ENCODE assay signal across 8 mouse cellular contexts in genomic region chr2:174344003-174344655, GRCm38 (mm10). TPM values are rescaled to one million over a fixed set of nuclear protein-coding genes. Genes with fewer than 3 reads are reported as not detected.
DNase-seq lines count a peak whose midpoint lies in the region; ATAC-seq and TF ChIP-seq lines count a peak whose summit lies in the region.

No protein-coding gene starts in this region.

- H3K27me3 ChIP-seq in forebrain, postnatal 0 days (ENCODE audit: insufficient read depth, low read length) = no peaks in the 10 kb centered on the region
- no peaks in the 10 kb centered on the region for H3K27me3 ChIP-seq in liver, embryonic 16.5 days (ENCODE audit: control insufficient read depth, insufficient read depth, low read depth, low read length)
- H3K27me3 ChIP-seq in neural tube, embryonic 13.5 days = no peaks in the 10 kb centered on the region

- WGBS in forebrain, postnatal 0 days = 6% methylated on average over 3 of the region's 3 CpGs
- 15% methylated on average over 3 of the region's 3 CpGs for WGBS in liver, embryonic 16.5 days (ENCODE audit: insufficient replicate concordance)
- WGBS in neural tube, embryonic 13.5 days = 21% methylated on average over 3 of the region's 3 CpGs

- intact Hi-C loops in heart, postnatal 25 days (cut with DNase I) = loop anchor here (2.0 kb wide), 1 partner anchor 13 kb away; no protein-coding TSS in a partner anchor

- peaks cover 29% of the 10 kb centered on the region for H3K36me3 ChIP-seq in forebrain, postnatal 0 days (ENCODE audit: insufficient read depth)
- peaks cover 25% of the 10 kb centered on the region for H3K36me3 ChIP-seq in liver, embryonic 16.5 days (ENCODE audit: control insufficient read depth, insufficient read depth)
- H3K36me3 ChIP-seq in neural tube, embryonic 13.5 days = peaks cover 43% of the 10 kb centered on the region

- H3K4me1 ChIP-seq in forebrain, postnatal 0 days (ENCODE audit: insufficient read depth) = 0 out of 2 replicates have a peak, but pooled peaks cover 5% of the 10 kb centered on the region
- H3K4me1 ChIP-seq in liver, embryonic 16.5 days (ENCODE audit: control insufficient read depth, low read depth, low read length) = peaks cover 20% of the 10 kb centered on the region
- H3K4me1 ChIP-seq in neural tube, embryonic 13.5 days (replicated peaks) = peaks cover 60% of the 10 kb centered on the region

- no peak overlapping the region for H3K9ac ChIP-seq in forebrain, postnatal 0 days
- no peak overlapping the region for H3K9ac ChIP-seq in liver, embryonic 16.5 days (ENCODE audit: low read depth, low read length)
- no peak overlapping the region for H3K9ac ChIP-seq in neural tube, embryonic 13.5 days

- no peak overlapping the region for H3K27ac ChIP-seq in forebrain, postnatal 0 days (ENCODE audit: low read depth, low read length)
- H3K27ac ChIP-seq in liver, embryonic 16.5 days (ENCODE audit: low read length) = peak overlapping the region; percentile 0
- H3K27ac ChIP-seq in neural tube, embryonic 13.5 days (replicated peaks) = peak overlapping the region; percentile 79

- no peak for TF ChIP-seq CTCF in forebrain, postnatal 0 days (IDR thresholded peaks at IDR 0.05; ENCODE audit: low read depth)

- no peaks in the 10 kb centered on the region for H3K9me3 ChIP-seq in forebrain, postnatal 0 days (ENCODE audit: low read length)
- no peaks in the 10 kb centered on the region for H3K9me3 ChIP-seq in liver, embryonic 16.5 days (replicated peaks; ENCODE audit: control insufficient read depth, low read length)
- no peaks in the 10 kb centered on the region for H3K9me3 ChIP-seq in neural tube, embryonic 13.5 days

- H3K4me3 ChIP-seq in forebrain, postnatal 0 days (ENCODE audit: low read depth, low read length) = no peak overlapping the region
- no peak overlapping the region for H3K4me3 ChIP-seq in liver, embryonic 16.5 days (ENCODE audit: low read depth, low read length)
- no peak overlapping the region for H3K4me3 ChIP-seq in neural tube, embryonic 13.5 days

- H3K4me2 ChIP-seq in forebrain, postnatal 0 days (ENCODE audit: low read depth) = no peak overlapping the region
- H3K4me2 ChIP-seq in liver, embryonic 16.5 days (ENCODE audit: low read depth, low read length) = no peak overlapping the region
- peak overlapping the region; percentile 33 for H3K4me2 ChIP-seq in neural tube, embryonic 13.5 days

- peak; percentile 61; the same call in 1 of the 2 replicates for ATAC-seq in cerebellum, adult (ENCODE audit: insufficient number of reproducible peaks, low FRiP score, low TSS enrichment)
- peak; percentile 87 for ATAC-seq in forebrain, postnatal 0 days
- ATAC-seq in liver, embryonic 16.5 days (ENCODE audit: low read depth) = peak; percentile 60
- peak; percentile 82 for ATAC-seq in neural tube, embryonic 13.5 days (ENCODE audit: low read depth)

- peak; percentile 63 for DNase-seq in MEL-GATA-1-ER (ENCODE audit: extremely low read depth, low read depth)
- peak; percentile 86 for DNase-seq in forebrain, postnatal 0 days
- DNase-seq in heart, postnatal 25 days (ENCODE audit: low spot score) = peak; percentile 75
- peak; percentile 89 for DNase-seq in layer of hippocampus, adult 11-12 months (ENCODE audit: low spot score)
- peak; percentile 75 for DNase-seq in thymus, postnatal 0 days (ENCODE audit: low spot score)

RNA-seq across cellular contexts. Expression of gene Gm20721, which starts 2.4 kb away (rescaled TPM):
- not detected in 2 replicates for total RNA-seq in forebrain, postnatal 0 days (2014; rRNA removed)
- 8.6 and 10.5 TPM in 2 replicates for polyA plus RNA-seq in forebrain, postnatal 0 days (2015; fragmentation: Nextera tagmentation; extraction: Ambion mirVana)
- 1 to 10 TPM; 1.6 to 2.2 TPM for total RNA-seq in heart, postnatal 25 days (2021)
- 31.8 and 34.8 TPM in 2 replicates for polyA plus RNA-seq in liver, embryonic 16.5 days (2015; fragmentation: Nextera tagmentation; extraction: Ambion mirVana)
- polyA plus RNA-seq in neural tube, embryonic 13.5 days (2015; fragmentation: Nextera tagmentation; extraction: Ambion mirVana) = 14.3 and 28.0 TPM in 2 replicates
- polyA plus RNA-seq in thymus, postnatal 0 days (2015; fragmentation: Nextera tagmentation; extraction: Ambion mirVana) = 4.1 and 5.4 TPM in 2 replicates
